Mouse (Mus musculus) MEL (cell line): Measurements from ENCODE around the gene Trim43c. TPM values are rescaled to one million over a fixed set of nuclear protein-coding genes. Genes with fewer than 3 reads are reported as not detected.
A peak's percentile ranks its signal among the peaks of the same experiment; 100 is the strongest.
"Not testable (repeated sequence)": the region's sequence is repeated elsewhere in the genome, so short reads cannot be mapped to it uniquely, and the experiment has no call there.

Experiments used
- DNase-seq: peaks from one replicate; pipeline ENCODE4 v3.0.0; 2011; ENCODE audit warnings: low read depth, low spot score
- H3K27ac ChIP-seq: 2 replicates; pipeline ENCODE4 v1.5.1; 2012; ENCODE audit warnings: low read depth, mild to moderate bottlenecking, control low read depth, low read length, moderate library complexity; ENCODE audit not compliant: control insufficient read depth
- H3K27me3 ChIP-seq, 2 experiments: fragments of 150-350 bp in 1 of 2; sonication (generic) in 1 of 2; 2 replicates each; pipeline ENCODE4 v1.6.1; 2012; ENCODE audit warnings: low read length in 2 of 2, mild to moderate bottlenecking in 2 of 2, improper control_type of control experiment in 1 of 2, moderate library complexity in 1 of 2; ENCODE audit not compliant: insufficient read depth in 2 of 2, control insufficient read depth in 1 of 2
- H3K36me3 ChIP-seq, 2 experiments: 2 replicates each; pipeline ENCODE4 v1.6.1; 2012 to 2014; ENCODE audit warnings: low read length in 2 of 2, improper control_type of control experiment in 1 of 2, inconsistent platforms in 1 of 2, mild to moderate bottlenecking in 1 of 2; ENCODE audit not compliant: insufficient read depth in 2 of 2, control insufficient read depth in 1 of 2
- H3K4me1 ChIP-seq, 2 experiments: fragments of 150-350 bp in 1 of 2; sonication (generic) in 1 of 2; 2 replicates each; pipeline ENCODE4 v1.6.1; 2012; ENCODE audit warnings: low read length in 2 of 2, improper control_type of control experiment in 1 of 2, mild to moderate bottlenecking in 1 of 2; ENCODE audit not compliant: insufficient read depth in 2 of 2, control insufficient read depth in 1 of 2
- H3K4me3 ChIP-seq, 2 experiments: fragments of 150-350 bp in 1 of 2; sonication (generic) in 1 of 2; 2 replicates each; pipeline ENCODE4 v1.5.1; 2012; ENCODE audit warnings: low read depth in 2 of 2, low read length in 2 of 2, mild to moderate bottlenecking in 2 of 2, moderate library complexity in 2 of 2, control low read depth in 1 of 2, improper control_type of control experiment in 1 of 2; ENCODE audit not compliant: control insufficient read depth in 1 of 2, insufficient read depth in 1 of 2
- H3K79me2 ChIP-seq: 2 replicates; pipeline ENCODE4 v1.6.1; 2012; ENCODE audit warnings: mild to moderate bottlenecking, low read length, moderate library complexity; ENCODE audit not compliant: control insufficient read depth, poor library complexity, insufficient read depth
- H3K9ac ChIP-seq: 2 replicates; pipeline ENCODE4 v1.6.1; 2012; ENCODE audit warnings: low read depth, mild to moderate bottlenecking, control low read depth, low read length, moderate library complexity; ENCODE audit not compliant: control insufficient read depth, poor library complexity, severe bottlenecking
- H3K9me3 ChIP-seq: fragments of 150-350 bp; sonication (generic); replicated peaks from 2 replicates; pipeline ENCODE4 v1.6.1; 2012; ENCODE audit warnings: mild to moderate bottlenecking, low read length, improper control_type of control experiment, moderate library complexity; ENCODE audit not compliant: insufficient read depth
- ELF1 ChIP-seq: IDR thresholded peaks from 2 replicates; pipeline ENCODE4 v1.6.1; 2014; ENCODE audit warnings: low read depth, mild to moderate bottlenecking, inconsistent platforms, low read length, improper control_type of control experiment, moderate library complexity
- MAX ChIP-seq: IDR thresholded peaks from 2 replicates; pipeline ENCODE4 v1.6.1; 2011; ENCODE audit warnings: low read length, improper control_type of control experiment
- MXI1 ChIP-seq: IDR thresholded peaks from 2 replicates; pipeline ENCODE4 v1.6.1; 2011; ENCODE audit warnings: mild to moderate bottlenecking, low read depth, low read length, improper control_type of control experiment
- NELFE ChIP-seq: IDR thresholded peaks from 2 replicates; pipeline ENCODE4 v1.6.1; 2011; ENCODE audit warnings: low read depth, low read length, improper control_type of control experiment
- NRF1 ChIP-seq: IDR thresholded peaks from 2 replicates; pipeline ENCODE4 v1.6.1; 2014; ENCODE audit warnings: low read depth, mild to moderate bottlenecking, inconsistent platforms, low read length, improper control_type of control experiment, moderate library complexity; ENCODE audit not compliant: poor library complexity, insufficient read depth, severe bottlenecking
- POLR2A ChIP-seq, 2 experiments: IDR thresholded peaks; 2 replicates each; pipeline ENCODE4 v1.6.1; 2011 to 2012; ENCODE audit warnings: low read length in 2 of 2, mild to moderate bottlenecking in 2 of 2, control low read depth in 1 of 2, improper control_type of control experiment in 1 of 2, low read depth in 1 of 2, moderate library complexity in 1 of 2; ENCODE audit not compliant: control insufficient read depth in 1 of 2, insufficient read depth in 1 of 2, poor library complexity in 1 of 2
- USF1 ChIP-seq: IDR thresholded peaks from 2 replicates; pipeline ENCODE4 v1.6.1; 2014; ENCODE audit warnings: low read depth, mild to moderate bottlenecking, inconsistent platforms, low read length, improper control_type of control experiment, moderate library complexity
- polyA plus RNA-seq, 2 experiments: library from polyadenylated mRNA; stranded (reverse) in 1 of 2; unstranded in 1 of 2; fragments of >175 nt in 1 of 2; fragments of >200 nt in 1 of 2; gene quantifications; 2 replicates each; pipeline versions ENCODE4 v1.2.1 to v1.2.4; 2012; ENCODE audit warnings: low replicate concordance in 2 of 2, low read depth in 1 of 2; ENCODE audit not compliant: insufficient read length in 2 of 2, insufficient read depth in 1 of 2, missing spikeins in 1 of 2
- total RNA-seq: library from RNA; depleted of rRNA; stranded (reverse); fragments of 300-350 nt; gene quantifications from 2 replicates; pipeline ENCODE4 v1.2.3, GENCODE M21; 2012; rRNA removed

The Trim43c gene
- total RNA-seq: not detected in 2 replicates
- under 1 TPM in 1 of 2 experiments, not detected in 1; 0.11 TPM for polyA plus RNA-seq

GRCm38 (mm10) chr9:88838864-88839263 lies at the start of gene Trim43c:
Gene Trim43c (plus strand): TSS chr9:88839164.
- H3K9ac ChIP-seq, H3K27me3 ChIP-seq, H3K4me3 ChIP-seq, H3K4me1 ChIP-seq, H3K27ac ChIP-seq, H3K79me2 ChIP-seq, H3K9me3 ChIP-seq, H3K36me3 ChIP-seq, DNase-seq: not testable (repeated sequence)

- not testable (repeated sequence) for H3K36me3 ChIP-seq, H3K27ac ChIP-seq, DNase-seq, H3K79me2 ChIP-seq, H3K4me1 ChIP-seq, H3K27me3 ChIP-seq, H3K4me3 ChIP-seq, H3K9ac ChIP-seq, H3K9me3 ChIP-seq
Observed at GRCm38 (mm10) chr9:88853072-88853471, 14.1 kb downstream of the Trim43c start.

GRCm38 (mm10) chr9:88858566-88859492 lies 19.9 kb downstream of the Trim43c start:
- H3K27me3 ChIP-seq, H3K9me3 ChIP-seq, H3K36me3 ChIP-seq, H3K4me1 ChIP-seq, H3K79me2 ChIP-seq: not testable (repeated sequence)
- peak; percentile 91 for DNase-seq
- peak overlapping the region; percentile 69 for H3K27ac ChIP-seq
- H3K9ac ChIP-seq: peak overlapping the region; percentile 73
- TF ChIP-seq ELF1 (0 out of 2 replicates have a peak, but pooled peaks have one; percentile 11), NELFE (peak; percentile 48; the same call in 1 of the 2 replicates), POLR2A (IDR thresholded peaks at IDR 0.05; ENCODE audit: control insufficient read depth in 1 of 2, insufficient read depth in 1 of 2, low read depth in 1 of 2, low read length in 2 of 2, poor library complexity in 1 of 2) (peak in 1 of 2 experiments; percentile 67; a peak in 2 of 4 replicates), NRF1 (peak; percentile 35; the same call in 1 of the 2 replicates), MAX (peak; percentile 56; the same call in 1 of the 2 replicates), USF1 (0 out of 2 replicates have a peak, but pooled peaks have one; percentile 20), MXI1 (peak; percentile 38; the same call in 1 of the 2 replicates)
- H3K4me3 ChIP-seq: peak overlapping the region; percentile 63 to 70

Other genes with a start within 250 kb of the Trim43c start
- gene Mthfsl, start 118.9 kb upstream of the Trim43c start, total RNA-seq: 3.2 and 4.0 TPM in 2 replicates
- gene Mthfsl, start 118.9 kb upstream of the Trim43c start, polyA plus RNA-seq: 1 to 10 TPM in 1 of 2 experiments, not detected in 1; 5.6 TPM
- 0.19 and 0.59 TPM in 2 replicates for gene Bcl2a1d, start 107.2 kb upstream of the Trim43c start, total RNA-seq
- gene Bcl2a1d, start 107.2 kb upstream of the Trim43c start, polyA plus RNA-seq: not detected
- gene Bcl2a1a, start 117.7 kb downstream of the Trim43c start, total RNA-seq: 0.65 and 0.77 TPM in 2 replicates
- under 1 TPM in 1 of 2 experiments, not detected in 1; 0.32 TPM for gene Bcl2a1a, start 117.7 kb downstream of the Trim43c start, polyA plus RNA-seq